Mouse (Mus musculus) midbrain, embryonic 14.5 days (tissue): ENCODE data around the gene AC131692.1. TPM values are rescaled to one million over a fixed set of nuclear protein-coding genes. Genes with fewer than 3 reads are reported as not detected.
"Not testable (repeated sequence)": the region's sequence is repeated elsewhere in the genome, so short reads cannot be mapped to it uniquely, and the experiment has no call there.

Experiments
- ATAC-seq: fragments of 200-750 bp; cut with Nextera tagmentation; 2 replicates; pipeline ENCODE4 v1.8.0; 2017; ENCODE audit warnings: moderate number of reproducible peaks, moderate library complexity; ENCODE audit not compliant: low FRiP score, low TSS enrichment
- DNase-seq: peaks from one replicate; pipeline ENCODE4 v3.0.0-alpha.2; 2015
- H3K27ac ChIP-seq: fragments of 300-500 bp; sonication (generic); replicated peaks from 2 replicates; pipeline ENCODE4 v1.5.1; 2014; ENCODE audit warnings: mild to moderate bottlenecking, low read depth, low read length, moderate library complexity
- H3K27me3 ChIP-seq: fragments of 300-500 bp; sonication (generic); 2 replicates; pipeline ENCODE4 v1.6.1; 2014; ENCODE audit warnings: low read length, control low read depth, mixed read lengths; ENCODE audit not compliant: control insufficient read depth, insufficient read depth
- H3K36me3 ChIP-seq: fragments of 300-500 bp; sonication (generic); 2 replicates; pipeline ENCODE4 v1.6.1; 2014; ENCODE audit warnings: low read length, control low read depth; ENCODE audit not compliant: control insufficient read depth, insufficient read depth
- H3K4me1 ChIP-seq: fragments of 300-500 bp; sonication (generic); 2 replicates; pipeline ENCODE4 v1.6.1; 2014; ENCODE audit warnings: mild to moderate bottlenecking, antibody characterized with exemption, low read length, control low read depth; ENCODE audit not compliant: control insufficient read depth, insufficient read depth
- H3K4me2 ChIP-seq: fragments of 300-500 bp; sonication (generic); 2 replicates; pipeline ENCODE4 v1.6.1; 2014; ENCODE audit warnings: mild to moderate bottlenecking, low read length, moderate library complexity
- H3K4me3 ChIP-seq: fragments of 300-500 bp; sonication (generic); replicated peaks from 2 replicates; pipeline ENCODE4 v1.5.1; 2014; ENCODE audit warnings: low read depth, low read length
- H3K9ac ChIP-seq: fragments of 300-500 bp; sonication (generic); replicated peaks from 2 replicates; pipeline ENCODE4 v1.6.1; 2014; ENCODE audit warnings: mild to moderate bottlenecking, low read length, moderate library complexity
- H3K9me3 ChIP-seq: fragments of 300-500 bp; sonication (generic); 2 replicates; pipeline ENCODE4 v1.6.1; 2016; ENCODE audit warnings: low read length, control low read depth, mixed read lengths; ENCODE audit not compliant: control insufficient read depth
- WGBS: fragments of 180-500 bp; shearing (Covaris S2); extraction: QIAGEN DNeasy Blood & Tissue Kit; methylation state at CpG from one replicate; pipeline ENCODE4 v1.1.7; 2014; 5-methylcytosine and 5-hydroxymethylcytosine counted together
- polyA plus RNA-seq: library from polyadenylated mRNA; unstranded; fragments of >200 nt; fragmentation: Nextera tagmentation; extraction: Ambion mirVana; gene quantifications from 2 replicates; pipeline ENCODE4 v1.2.1, GENCODE M21; 2014

The AC131692.1 gene
- polyA plus RNA-seq, 1 experiment from 2014 or later: not detected

GRCm38 (mm10) chr19:6133197-6133596, 39.0 kb downstream of the AC131692.1 start:
- not testable (repeated sequence) for H3K4me3 ChIP-seq, ATAC-seq, H3K27ac ChIP-seq, H3K4me1 ChIP-seq, H3K9ac ChIP-seq, DNase-seq, H3K9me3 ChIP-seq, H3K27me3 ChIP-seq, H3K4me2 ChIP-seq
- WGBS: 59% methylated on average over 1 of the region's 1 CpGs
- H3K36me3 ChIP-seq: peaks cover 42% of the 10 kb centered on the region

GRCm38 (mm10) chr19:6136397-6136796, 42.2 kb downstream of the AC131692.1 start:
- H3K4me2 ChIP-seq: no peak overlapping the region
- WGBS: 88% methylated on average over 3 of the region's 3 CpGs
- H3K36me3 ChIP-seq: peaks cover 42% of the 10 kb centered on the region
- no peaks in the 10 kb centered on the region for H3K27me3 ChIP-seq
- H3K4me3 ChIP-seq: no peak overlapping the region
- no peak overlapping the region for H3K27ac ChIP-seq
- no peak overlapping the region for H3K9ac ChIP-seq
- no peak for DNase-seq
- ATAC-seq: no peak
- peaks cover 11% of the 10 kb centered on the region for H3K4me1 ChIP-seq
- H3K9me3 ChIP-seq: no peaks in the 10 kb centered on the region

GRCm38 (mm10) chr19:6139701-6140100, 45.5 kb downstream of the AC131692.1 start:
- no peak overlapping the region for H3K27ac ChIP-seq

GRCm38 (mm10) chr19:6140374-6140677, 46.1 kb downstream of the AC131692.1 start:
- H3K36me3 ChIP-seq: peaks cover 24% of the 10 kb centered on the region
- peak overlapping the region; percentile 53 for H3K4me3 ChIP-seq
- WGBS: 9% methylated on average over 16 of the region's 16 CpGs
- H3K27me3 ChIP-seq: no peaks in the 10 kb centered on the region
- peak overlapping the region; percentile 83 for H3K9ac ChIP-seq
- no peaks in the 10 kb centered on the region for H3K9me3 ChIP-seq
- ATAC-seq (no peak), DNase-seq (no peak)
- H3K27ac ChIP-seq: peak overlapping the region; percentile 98
- H3K4me1 ChIP-seq: peaks cover 11% of the 10 kb centered on the region
- peak overlapping the region; percentile 80 for H3K4me2 ChIP-seq

More at GRCm38 (mm10) chr19:6139701-6140100, 45.5 kb downstream of the AC131692.1 start:
- H3K4me2 ChIP-seq: peak overlapping the region; percentile 80
- 97% methylated on average over 6 of the region's 6 CpGs for WGBS
- no peaks in the 10 kb centered on the region for H3K9me3 ChIP-seq
- peak overlapping the region; percentile 53 for H3K4me3 ChIP-seq
- H3K36me3 ChIP-seq: peaks cover 31% of the 10 kb centered on the region
- DNase-seq (no peak), ATAC-seq (no peak)
- no peaks in the 10 kb centered on the region for H3K27me3 ChIP-seq
- peaks cover 11% of the 10 kb centered on the region for H3K4me1 ChIP-seq
- peak overlapping the region; percentile 83 for H3K9ac ChIP-seq

GRCm38 (mm10) chr19:6140678-6141393, 46.6 kb downstream of the AC131692.1 start, which contains the start of gene Batf2:
Gene Batf2 (plus strand): TSS chr19:6140983.
- ATAC-seq (peak; percentile 93), DNase-seq (peak; percentile 98)
- no peaks in the 10 kb centered on the region for H3K9me3 ChIP-seq
- peak within 1 kb of the TSS; percentile 83 for H3K9ac ChIP-seq
- no peaks in the 10 kb centered on the region for H3K27me3 ChIP-seq
- H3K4me3 ChIP-seq: peak within 1 kb of the TSS; percentile 53
- WGBS: under 1% methylated on average over 68 of the region's 68 CpGs
- H3K4me1 ChIP-seq: peaks cover 11% of the 10 kb centered on the region
- H3K36me3 ChIP-seq: peaks cover 19% of the 10 kb centered on the region
- H3K4me2 ChIP-seq: peak within 1 kb of the TSS; percentile 80
- H3K27ac ChIP-seq: peak within 1 kb of the TSS; percentile 98

- peak within 1 kb of the TSS; percentile 53 for H3K4me3 ChIP-seq
- H3K36me3 ChIP-seq: peaks cover 14% of the 10 kb centered on the region
- peak; percentile 94 for DNase-seq
- peak within 1 kb of the TSS; percentile 98 for H3K27ac ChIP-seq
- H3K9me3 ChIP-seq: no peaks in the 10 kb centered on the region
- peaks cover 11% of the 10 kb centered on the region for H3K4me1 ChIP-seq
- under 1% methylated on average over 15 of the region's 15 CpGs for WGBS
- H3K4me2 ChIP-seq: peak within 1 kb of the TSS; percentile 80
- H3K27me3 ChIP-seq: no peaks in the 10 kb centered on the region
- peak within 1 kb of the TSS; percentile 83 for H3K9ac ChIP-seq
- peak; percentile 81 for ATAC-seq
Measured at GRCm38 (mm10) chr19:6141394-6141749, 47.2 kb downstream of the AC131692.1 start, which contains the start of gene Arl2. Gene Arl2 (minus strand): TSS chr19:6141548.

- H3K9ac ChIP-seq: no peak overlapping the region
- no peak overlapping the region for H3K4me2 ChIP-seq
- DNase-seq: no peak
- no peaks in the 10 kb centered on the region for H3K27me3 ChIP-seq
- no peaks in the 10 kb centered on the region for H3K9me3 ChIP-seq
- H3K4me1 ChIP-seq: peaks cover 6% of the 10 kb centered on the region
- WGBS: 83% methylated on average over 5 of the region's 5 CpGs
- no peaks in the 10 kb centered on the region for H3K36me3 ChIP-seq
- no peak overlapping the region for H3K4me3 ChIP-seq
- ATAC-seq: no peak
- no peak overlapping the region for H3K27ac ChIP-seq
Measured at GRCm38 (mm10) chr19:6144842-6145241, 50.6 kb downstream of the AC131692.1 start.
